Mouse (Mus musculus) ovary, adult 18-20 months (tissue): ENCODE data around the gene Gpx3.

Source experiments
- DNase-seq: peaks from one replicate; pipeline ENCODE4 v3.0.0; 2022; ENCODE audit warnings: low spot score, mixed read lengths

The Gpx3 gene

DNA sequence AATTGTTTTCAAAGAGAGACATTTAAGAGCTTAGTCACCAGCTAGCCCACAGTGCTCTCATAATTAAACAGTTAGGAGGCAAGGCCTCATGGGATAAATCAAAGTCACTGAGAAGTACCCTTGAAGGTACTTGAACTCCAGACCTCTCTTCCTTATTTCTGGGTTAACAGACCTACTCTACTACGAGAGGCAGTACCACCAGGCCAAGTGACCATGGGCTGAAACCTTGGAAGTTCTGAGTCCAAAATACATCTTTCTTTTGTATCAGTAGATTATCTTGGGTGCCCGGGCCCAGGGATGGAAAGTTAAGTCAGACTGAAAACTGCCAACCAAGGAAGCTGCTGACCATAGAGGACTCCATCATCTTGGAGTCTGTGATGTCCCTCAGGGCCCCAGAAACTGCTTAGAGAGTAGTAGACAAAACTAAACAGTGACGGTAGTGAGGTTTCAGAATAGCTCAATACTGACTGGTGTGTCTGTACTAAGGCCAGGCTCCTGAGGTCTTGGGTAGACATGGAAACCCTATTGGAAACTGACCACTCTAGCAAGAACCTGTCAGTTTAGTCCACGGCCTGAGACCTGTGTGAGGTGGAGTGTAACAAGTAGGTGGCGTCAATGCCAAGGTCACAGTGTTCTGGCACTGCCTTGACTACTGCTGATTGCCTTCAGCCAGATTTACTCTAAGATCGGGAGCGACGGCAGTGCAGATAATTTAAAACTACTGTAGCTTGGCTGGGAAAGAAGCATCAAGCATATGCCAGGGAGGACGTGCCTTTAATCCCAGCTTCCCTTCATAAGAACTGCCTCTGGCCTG lies 10.5 kb downstream of the Gpx3 start:
- no peak for DNase-seq

DNA sequence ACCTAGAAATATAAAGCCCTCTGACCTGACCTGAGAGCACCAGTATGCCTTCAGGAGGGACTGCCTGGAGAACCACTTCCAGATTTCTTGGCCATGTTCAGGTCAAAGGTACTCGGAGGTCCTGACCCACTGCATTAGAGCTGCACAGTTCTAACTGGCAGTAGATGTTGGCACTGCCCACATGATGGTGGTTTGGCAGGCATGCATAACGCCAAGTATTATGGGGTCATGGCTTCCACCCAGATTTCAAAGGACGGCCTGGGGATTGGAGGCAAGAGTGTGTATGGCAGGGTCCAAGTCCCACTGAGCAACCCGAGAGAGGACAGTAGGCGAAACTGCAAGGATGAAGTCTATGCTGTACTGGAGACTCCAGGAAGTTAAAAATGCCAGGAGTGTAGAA lies 11.6 kb downstream of the Gpx3 start:
- no peak for DNase-seq

DNA sequence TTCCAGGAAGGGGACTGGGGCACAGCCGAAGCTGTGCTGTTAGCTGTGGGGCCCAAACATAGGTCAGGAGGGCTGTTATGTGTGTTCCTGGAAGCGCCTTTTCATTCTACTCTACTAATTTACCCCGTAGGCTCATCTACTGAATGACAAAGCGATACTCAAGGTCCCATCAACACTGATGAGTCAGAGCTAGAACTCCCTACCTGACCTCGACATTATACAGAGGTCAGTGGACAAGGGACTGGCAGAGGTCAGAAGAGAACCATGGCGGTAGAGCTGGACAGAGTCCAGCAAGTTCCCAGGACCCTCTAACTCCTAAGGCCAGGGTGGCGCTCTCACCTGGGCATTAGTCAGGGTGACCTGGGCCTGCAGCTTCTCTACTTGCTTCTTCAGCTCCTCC lies 15.2 kb downstream of the Gpx3 start:
- DNase-seq = no peak

DNA sequence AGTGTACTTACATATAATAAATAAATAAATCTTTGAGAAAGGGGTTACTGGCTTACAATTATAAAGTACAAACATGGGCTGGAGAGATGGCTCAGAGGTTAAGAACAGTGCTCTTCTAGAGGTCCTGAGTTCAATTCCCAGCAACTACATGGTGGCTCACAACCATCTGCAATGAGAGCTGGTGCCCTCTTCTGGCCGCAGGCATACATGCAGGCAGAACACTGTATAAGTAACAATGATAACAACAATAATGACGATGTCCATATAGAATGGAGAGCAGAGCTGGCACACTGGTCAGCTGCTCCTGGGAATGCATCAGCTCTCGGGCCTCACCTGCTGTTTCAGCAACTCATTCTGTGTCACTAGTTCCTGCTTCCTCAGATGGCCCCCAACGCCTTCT lies 16.0 kb downstream of the Gpx3 start:
- DNase-seq = no peak

DNA sequence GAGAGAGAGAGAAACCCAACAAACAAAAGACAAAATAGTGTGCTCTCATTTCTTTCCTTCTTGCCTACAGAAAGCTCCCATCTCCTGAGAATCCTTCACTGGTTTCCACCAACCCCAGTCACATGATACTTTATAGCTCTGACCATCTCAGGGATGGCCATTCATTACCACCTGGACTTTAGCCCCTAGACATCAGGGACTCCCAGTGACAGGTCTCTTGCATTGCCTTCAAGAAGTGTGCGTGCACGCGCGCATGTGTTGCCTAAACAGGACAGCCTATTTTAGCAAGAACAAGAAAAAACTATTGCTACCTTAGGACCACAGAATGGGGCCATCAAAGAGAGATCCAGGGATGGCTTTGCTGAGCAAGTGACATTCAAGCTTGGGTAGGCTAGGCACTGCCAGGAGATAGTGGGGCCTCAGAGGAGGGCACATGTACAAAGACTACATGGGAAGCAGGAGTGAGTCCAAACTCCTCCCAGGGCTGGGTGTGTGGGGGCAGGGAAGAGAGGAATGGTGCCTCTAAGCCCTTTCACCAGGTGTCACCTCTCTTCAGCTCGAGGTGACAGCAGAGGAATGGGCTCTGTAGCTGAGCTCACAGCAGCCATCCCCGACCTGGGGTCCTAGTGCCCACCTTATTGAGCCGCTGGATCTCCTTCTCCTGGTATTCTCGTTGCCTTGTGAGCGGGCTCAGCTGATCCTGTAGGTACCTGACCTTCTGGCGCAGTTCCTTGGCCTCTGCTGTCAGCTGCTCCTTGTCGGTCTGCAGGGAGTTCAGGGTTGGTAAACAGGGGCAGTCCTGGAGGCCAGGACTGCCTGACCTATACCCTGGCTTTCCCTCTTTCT lies 18.1 kb downstream of the Gpx3 start:
- DNase-seq = no peak

DNA sequence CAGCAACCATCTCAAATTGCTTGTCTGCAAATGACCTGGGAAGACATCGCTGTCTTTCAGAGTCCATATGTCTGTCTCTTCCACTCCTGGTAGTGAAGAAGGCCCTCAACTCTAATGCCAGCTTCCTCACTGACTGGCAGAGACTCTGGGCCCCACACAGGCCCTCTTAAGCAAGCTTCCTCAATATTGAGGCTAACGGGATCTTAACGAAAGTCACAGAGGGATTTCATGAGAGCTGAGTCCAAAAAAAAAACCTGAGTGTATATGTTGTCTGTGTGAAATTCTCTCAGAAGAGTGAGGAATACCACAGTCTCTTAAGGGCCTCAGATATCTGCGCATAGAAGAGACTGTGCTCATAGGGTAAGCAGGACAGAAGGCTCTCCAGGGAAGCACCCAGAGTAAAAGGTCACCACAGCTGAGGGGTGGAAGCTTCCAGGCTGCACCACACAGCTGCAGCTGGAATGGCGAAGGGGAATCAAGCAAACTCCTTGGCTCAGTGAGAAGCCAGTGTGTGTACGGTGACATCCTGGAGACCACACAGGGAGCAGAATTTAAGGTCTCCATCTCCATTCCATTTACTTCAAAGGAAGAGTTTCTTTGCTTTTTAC lies 18.8 kb downstream of the Gpx3 start:
- no peak for DNase-seq

DNA sequence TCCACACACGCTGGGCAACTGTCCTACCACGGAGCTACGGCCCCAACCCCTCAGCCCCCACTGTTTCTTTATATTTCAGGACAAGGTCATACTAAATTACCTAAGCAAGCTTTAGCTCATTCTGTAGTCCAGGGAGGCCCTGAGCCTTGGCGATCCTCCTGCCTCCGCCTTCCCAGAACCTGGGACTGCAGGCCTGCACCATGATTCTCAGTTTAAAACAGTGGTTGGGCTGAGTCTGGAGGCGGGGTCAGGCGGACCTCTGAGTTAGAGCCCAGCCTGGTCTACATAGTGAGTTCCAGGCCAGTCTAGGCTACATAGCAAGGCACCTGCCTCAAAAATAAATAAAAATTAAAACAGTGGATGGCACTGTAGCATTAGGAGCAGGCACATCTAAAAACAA lies 19.5 kb downstream of the Gpx3 start:
- DNase-seq = no peak

DNA sequence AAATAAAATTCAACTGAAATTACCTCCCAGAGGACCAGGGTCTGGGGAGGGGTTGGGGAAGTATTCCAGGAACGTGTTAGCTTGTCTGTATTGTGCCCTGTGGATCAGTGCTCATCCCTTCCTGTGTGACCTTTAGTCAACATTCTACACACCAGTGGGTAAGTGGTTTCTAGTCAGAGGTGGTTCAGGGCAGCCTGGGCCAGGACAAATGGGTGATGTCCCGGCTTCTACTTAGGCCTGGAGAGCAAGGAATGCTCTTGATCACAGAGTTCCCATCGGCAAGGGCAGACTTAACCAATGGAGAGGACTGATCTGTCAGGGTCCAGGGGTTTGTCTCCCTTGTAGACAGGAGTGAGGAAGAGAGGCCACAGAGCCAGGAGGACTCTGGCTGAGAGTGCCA lies 20.2 kb downstream of the Gpx3 start:
- DNase-seq = no peak

DNA sequence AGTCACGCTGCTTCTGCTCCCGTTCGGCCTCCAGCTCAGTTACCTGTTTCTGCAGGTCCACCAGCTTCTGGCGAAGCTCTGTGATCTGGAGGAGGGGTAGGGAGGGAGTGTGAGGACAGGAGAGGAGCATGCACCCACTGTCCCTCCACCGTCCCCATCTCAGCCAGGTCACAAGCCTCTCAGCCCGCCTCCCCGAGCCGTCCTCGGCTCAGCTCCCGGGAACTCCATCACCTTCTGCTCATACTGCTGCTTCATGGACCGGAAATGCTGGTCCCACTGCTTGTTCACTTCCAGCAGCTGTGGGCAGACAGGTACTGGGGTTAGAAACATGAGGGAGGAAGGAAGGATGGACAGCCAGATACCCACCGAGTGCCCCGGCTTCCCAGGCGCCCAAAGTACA lies 21.9 kb downstream of the Gpx3 start:
- no peak for DNase-seq

DNA sequence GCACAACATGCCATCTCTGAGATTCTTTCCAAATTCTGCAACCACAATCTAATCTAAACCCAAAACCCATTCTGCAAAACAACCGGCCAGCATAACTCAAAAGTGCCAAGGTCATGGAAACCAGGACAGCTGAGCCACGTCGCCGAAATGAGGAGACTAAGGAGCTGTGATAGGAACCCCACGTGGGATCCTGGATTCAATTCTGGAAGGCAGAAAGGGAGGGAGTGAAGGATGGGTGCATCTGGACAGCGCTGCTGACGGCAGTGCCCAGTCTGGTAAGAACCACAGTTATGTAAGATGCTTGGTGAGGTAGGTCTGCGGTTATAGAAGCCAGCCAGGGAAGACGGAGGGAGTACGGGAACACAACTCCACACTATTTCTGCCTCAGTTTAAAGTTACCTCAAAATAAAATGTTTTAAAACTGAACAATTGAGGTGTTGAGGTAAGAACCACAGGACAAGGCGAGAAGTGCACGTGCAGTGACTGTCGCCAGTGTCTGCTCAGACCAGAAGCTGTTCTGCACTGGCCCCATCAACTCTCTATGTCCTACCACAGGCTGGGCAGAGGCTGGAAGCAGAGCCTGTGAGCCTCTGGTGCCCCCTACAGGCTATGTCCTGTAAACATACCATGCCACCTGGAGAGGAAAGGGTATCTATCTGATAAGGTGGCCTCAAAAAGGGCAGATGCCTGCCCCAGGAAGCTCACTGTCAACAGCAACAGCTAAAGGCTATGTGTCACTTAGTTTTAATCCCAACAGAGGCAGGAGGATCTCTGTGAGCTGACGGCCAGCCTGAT lies 25.3 kb downstream of the Gpx3 start:
- peak; percentile 80 for DNase-seq

DNA sequence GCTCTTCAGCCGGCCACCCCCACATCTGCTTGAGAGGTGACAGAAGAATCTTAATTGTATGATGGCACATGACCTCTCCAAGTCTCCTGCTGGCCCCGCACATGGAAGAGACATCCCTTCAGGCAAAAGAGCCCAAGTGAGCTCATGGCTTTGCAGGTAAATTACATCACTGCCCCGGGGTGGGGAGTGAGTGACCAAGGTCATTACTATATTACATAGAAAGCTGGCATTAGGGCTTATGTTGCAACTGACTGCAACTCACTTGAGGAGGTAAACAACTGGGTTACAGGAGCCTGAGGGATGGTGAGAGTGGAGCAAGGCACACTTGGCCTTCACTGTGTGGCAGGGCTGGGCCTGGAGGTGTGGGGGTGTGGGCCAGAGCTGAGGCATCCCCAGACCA lies 26.0 kb downstream of the Gpx3 start:
- no peak for DNase-seq

DNA sequence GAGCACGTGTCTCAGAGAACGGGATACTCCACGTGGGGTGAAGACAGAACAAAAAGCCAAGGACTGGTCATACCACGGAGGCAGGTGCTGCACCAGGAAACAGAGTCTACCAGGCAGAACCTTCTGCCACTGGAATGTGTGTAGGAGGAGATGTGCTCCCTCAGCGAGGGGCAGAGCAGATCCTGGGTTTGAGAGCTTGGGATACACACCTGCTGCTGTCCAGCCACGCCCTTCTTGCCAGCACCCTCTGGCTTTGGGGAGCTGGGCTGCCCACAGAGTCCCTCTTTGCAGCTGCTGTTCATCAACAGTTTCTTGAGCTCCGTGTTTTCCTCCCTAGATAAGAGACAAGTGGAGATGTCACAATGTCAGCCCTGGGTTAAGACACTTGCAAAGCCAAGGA lies 26.6 kb downstream of the Gpx3 start:
- no peak for DNase-seq

DNA sequence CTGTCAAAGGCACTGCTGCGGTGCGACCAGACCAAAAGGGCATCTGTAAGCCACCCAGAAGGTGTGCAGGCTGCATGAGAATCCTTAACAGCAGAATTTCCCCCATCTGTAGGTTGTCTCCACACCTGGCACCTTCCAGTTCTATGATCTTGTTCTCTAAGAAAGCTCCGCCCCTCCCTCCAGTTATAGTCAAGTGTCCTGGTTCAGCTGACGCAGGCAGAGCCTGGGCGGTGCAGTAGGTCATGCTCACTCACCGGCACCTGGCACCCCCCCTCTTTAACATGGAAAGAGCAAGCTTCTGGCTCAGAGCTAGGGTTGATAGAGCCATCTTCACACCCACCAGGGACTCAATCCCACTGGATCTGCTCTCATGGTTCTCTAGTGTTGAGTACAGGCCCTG lies 27.0 kb downstream of the Gpx3 start:
- no peak for DNase-seq

DNA sequence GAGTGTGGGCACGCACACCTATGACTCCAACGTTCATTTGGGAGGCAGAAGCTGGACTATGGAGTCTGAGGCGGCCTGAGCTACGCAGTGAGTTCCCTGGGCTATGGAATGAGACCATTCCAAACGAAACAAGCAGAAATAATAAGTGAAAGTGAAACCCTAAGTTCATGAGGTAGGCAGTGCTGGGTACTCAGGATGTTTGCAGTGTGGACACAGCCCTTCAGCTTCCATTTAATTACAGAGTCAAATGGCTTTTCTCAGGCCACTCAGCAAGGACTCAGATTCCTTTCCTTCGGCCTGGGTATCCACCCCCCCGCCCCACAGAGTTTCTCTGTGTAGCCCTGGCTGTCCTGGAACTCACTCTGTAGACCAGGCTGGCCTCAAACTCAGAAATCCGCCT lies 27.5 kb downstream of the Gpx3 start:
- DNase-seq = no peak

DNA sequence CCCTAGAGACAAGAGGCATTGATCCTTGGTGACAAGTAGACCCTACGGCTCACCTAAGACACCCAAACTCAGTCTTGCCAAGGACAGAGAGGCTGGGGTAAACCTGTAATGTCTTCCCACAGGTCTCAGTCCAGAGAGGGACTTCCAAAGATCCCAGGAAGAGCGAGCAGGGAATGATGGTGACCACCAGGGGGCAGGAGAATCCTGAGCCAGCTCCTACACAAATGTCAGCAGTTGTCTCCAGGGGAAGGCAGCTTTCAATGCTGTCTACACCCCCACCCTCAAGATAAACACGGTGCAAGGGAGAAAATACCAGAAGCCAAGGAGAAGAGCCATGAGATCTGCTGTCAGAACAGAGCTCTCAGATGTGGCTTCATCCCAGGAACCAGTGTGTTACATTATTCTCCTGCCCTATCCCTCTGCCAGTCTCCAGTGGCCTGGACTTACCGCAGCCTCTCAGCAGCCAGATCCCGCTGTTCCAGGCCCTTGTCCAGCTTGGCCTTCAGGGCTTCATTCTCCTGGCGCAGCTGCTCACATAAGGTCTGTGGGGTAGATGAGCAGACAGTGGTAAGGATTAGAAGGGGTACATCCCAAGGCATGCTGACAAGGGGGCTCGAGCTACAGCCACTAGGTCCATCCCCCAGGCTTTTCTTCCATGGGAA lies 28.2 kb downstream of the Gpx3 start:
- no peak for DNase-seq

DNA sequence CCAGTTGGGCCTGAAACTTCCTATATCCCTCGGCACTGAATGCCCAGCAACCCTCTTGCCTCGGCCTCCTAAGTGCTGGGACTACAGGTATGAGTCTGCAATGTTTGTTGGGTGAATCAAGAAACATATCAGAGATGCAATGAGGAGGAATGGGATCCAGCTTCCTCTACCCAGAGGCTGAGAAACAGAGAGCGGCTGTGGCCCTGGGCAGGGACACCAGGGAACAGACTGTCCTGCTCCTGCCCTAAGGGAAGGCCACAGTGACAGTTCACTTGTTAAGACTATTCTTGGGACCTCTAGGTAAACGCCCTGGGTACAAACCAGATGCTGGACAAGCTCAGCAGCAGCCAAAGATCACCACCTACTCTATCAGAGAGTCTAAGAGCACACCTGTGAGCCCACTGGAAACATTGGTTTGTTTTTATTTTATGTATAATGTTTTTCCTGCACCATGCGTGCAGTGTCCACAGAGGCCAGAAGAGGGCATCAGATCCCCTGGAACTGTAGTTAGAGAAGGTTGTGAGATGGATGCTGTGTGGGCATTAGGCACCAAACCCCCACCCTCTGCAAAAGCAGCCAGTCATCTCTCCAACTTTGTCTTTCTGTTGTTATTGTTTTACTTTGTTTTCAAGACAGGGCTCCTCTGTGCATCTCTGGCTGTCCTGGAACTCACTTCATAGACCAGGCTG lies 29.3 kb downstream of the Gpx3 start:
- no peak for DNase-seq

DNA sequence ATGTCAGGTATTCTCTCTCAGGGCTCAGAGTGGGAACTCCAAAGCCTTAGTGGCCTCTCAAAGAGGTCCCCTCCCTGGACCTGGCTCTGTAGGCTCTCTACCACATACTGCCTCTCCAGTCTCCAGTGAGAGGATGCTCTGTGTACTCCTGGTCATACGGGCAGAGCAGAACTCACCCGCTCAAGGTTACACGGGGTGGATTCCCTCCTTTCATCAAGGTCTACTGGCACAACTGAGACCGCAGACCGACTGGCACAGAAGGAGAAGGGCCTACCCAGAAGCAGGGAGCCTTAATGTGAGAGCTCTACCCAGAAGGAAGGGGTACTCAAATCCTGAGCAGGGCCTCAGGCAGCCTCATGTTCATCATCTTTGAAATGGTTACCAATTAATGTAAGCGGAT lies 30.3 kb downstream of the Gpx3 start:
- DNase-seq = no peak

DNA sequence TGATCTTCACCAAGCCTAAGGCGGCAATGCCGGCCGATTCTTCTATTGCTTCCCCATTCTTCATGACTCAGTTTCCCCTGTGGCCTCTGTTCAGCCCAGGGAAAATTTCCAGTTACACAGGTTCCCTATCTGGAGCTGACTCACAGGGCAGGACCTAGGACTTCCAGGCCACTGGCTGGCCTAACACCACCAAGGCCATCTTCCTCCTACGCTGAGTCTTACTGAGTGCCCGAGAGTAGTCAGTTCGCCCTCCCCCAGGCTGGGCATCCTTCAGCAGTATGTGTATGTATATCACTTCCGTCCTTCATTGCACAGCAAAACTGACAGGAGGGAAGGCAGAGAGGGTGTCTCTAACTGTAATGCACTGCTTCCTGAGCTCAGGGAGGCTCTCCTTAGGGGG lies 31.9 kb downstream of the Gpx3 start:
- DNase-seq = peak; percentile 47

DNA sequence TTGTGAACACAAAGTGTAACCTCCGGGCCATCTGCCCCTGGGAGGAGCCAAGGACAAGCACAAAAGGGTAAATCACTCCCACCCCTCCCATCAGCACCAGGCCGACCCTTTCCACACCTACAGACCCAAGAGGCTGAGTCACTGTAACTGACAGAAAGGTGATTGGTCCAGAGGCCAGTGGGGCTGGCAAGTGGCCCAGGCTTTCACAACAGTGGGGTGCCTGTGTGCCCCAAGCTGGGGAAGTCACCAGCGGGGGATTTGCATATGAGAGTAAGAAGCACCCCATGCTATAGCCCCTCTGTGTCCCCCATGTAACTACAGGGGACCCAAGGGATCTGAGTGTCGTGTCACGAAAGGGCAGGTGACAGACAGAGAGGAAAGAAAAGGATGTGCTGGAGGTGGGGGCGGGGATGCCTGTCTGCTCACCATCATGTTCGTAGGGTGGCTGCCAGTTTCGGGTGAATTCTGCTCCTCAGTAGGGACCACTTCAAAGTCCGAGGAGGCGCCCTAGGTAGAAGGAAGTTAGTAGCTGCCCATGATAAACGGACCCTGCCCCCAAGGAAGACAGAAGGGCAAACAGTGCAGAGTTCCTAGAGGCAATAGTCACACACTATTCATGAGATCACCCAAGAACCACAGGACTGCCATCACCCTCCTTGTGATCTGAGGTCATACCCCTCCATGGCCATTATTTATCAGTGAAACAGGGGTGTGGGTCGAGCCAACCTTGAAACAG lies 34.0 kb downstream of the Gpx3 start:
- no peak for DNase-seq

DNA sequence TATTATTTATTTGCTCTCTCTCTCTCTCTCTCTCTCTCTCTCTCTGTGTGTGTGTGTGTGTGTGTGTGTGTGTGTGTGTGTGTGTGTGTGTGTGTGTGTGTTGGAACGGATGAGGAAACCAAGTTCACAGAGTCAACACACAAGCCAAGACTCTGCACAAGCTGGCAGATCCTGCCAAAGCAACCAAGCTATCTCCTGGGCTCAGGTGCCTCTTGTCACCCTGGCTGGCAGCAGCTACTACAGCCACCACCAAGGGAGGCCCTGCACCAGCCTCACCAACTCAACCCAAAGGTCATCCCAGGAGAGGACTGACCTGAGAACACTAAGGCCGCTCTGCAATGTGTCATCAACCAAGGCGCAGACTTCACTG lies 34.5 kb downstream of the Gpx3 start:
- no peak for DNase-seq

DNA sequence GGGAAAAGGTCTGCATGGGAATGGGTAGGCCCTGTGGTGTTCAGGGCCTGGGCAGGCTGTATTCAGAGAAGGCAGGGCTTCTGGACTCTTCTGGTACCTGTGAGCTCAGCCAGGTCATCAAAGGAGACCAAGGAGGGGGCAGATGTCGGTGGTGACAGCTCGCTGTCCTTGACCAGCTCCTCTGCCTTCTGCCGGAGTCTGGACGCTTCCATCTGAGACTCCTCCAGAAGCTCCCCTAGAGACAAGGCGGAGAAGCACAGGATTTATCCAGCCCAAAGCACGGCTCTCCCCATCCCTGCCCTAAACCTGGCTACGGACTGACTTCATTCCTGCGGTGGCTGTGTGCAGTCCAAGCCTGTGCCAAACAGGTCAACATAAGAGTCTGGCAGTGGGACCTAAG lies 37.2 kb downstream of the Gpx3 start:
- DNase-seq = no peak
